Mouse (Mus musculus): Measurements from ENCODE around the gene Prss2.

- no peak for TF ChIP-seq POLR2A (IDR thresholded peaks at IDR 0.05; ENCODE audit: borderline replicate concordance, extremely low read depth, low read depth, low read length)
- TF ChIP-seq CTCF (IDR thresholded peaks at IDR 0.05; ENCODE audit: insufficient read depth, low read length), result no peak
Observed at GRCm38 (mm10) chr6:41521487-41521886, at the start of gene Prss2.

Measured in lung, adult 2 months (tissue).